Mouse (Mus musculus) liver, postnatal 0 days (tissue): ENCODE results near the gene Lrwd1.

Experiments
- CTCF ChIP-seq: sonication (generic); IDR thresholded peaks from 2 replicates; pipeline ENCODE4 v1.5.1; 2016; ENCODE audit warnings: antibody characterized with exemption, low read depth
- EP300 ChIP-seq: IDR thresholded peaks from 2 replicates; pipeline ENCODE4 v1.6.1; 2016; ENCODE audit warnings: antibody characterized with exemption, low read depth, mild to moderate bottlenecking

GRCm38 (mm10) chr5:136147704-136148103 is 11.8 kb upstream of the Lrwd1 start:
- TF ChIP-seq CTCF (no peak), EP300 (no peak)
